Mouse (Mus musculus) limb, embryonic 15.5 days (tissue): ENCODE measurements around the gene Gli1. TPM values are rescaled to one million over a fixed set of nuclear protein-coding genes. Genes with fewer than 3 reads are reported as not detected.
A peak's percentile ranks its signal among the peaks of the same experiment; 100 is the strongest.
"Not testable (repeated sequence)": the region's sequence is repeated elsewhere in the genome, so short reads cannot be mapped to it uniquely, and the experiment has no call there.

ENCODE experiments used
- ATAC-seq: fragments of 200-750 bp; cut with Nextera tagmentation; 2 replicates; pipeline ENCODE4 v1.8.0; 2017; ENCODE audit warnings: low read depth, moderate TSS enrichment; ENCODE audit not compliant: insufficient number of reproducible peaks, low FRiP score, low TSS enrichment
- H3K27ac ChIP-seq: fragments of 300-500 bp; sonication (generic); 2 replicates; pipeline ENCODE4 v1.5.1; 2015; ENCODE audit warnings: moderate library complexity, mild to moderate bottlenecking, inconsistent platforms
- H3K27me3 ChIP-seq: fragments of 300-500 bp; sonication (generic); 2 replicates; pipeline ENCODE4 v1.6.1; 2015; ENCODE audit warnings: inconsistent platforms
- H3K36me3 ChIP-seq: fragments of 300-500 bp; sonication (generic); 2 replicates; pipeline ENCODE4 v1.6.1; 2015; ENCODE audit warnings: inconsistent platforms
- H3K4me1 ChIP-seq: fragments of 300-500 bp; sonication (generic); 2 replicates; pipeline ENCODE4 v1.6.1; 2015; ENCODE audit warnings: inconsistent platforms
- H3K4me2 ChIP-seq: fragments of 300-500 bp; sonication (generic); 2 replicates; pipeline ENCODE4 v1.6.1; 2015; ENCODE audit warnings: mild to moderate bottlenecking, inconsistent platforms
- H3K4me3 ChIP-seq: fragments of 300-500 bp; sonication (generic); 2 replicates; pipeline ENCODE4 v1.5.1; 2015; ENCODE audit warnings: mild to moderate bottlenecking, inconsistent platforms
- H3K9ac ChIP-seq: fragments of 300-500 bp; sonication (generic); 2 replicates; pipeline ENCODE4 v1.6.1; 2015; ENCODE audit warnings: inconsistent platforms
- H3K9me3 ChIP-seq: fragments of 300-500 bp; sonication (generic); 2 replicates; pipeline ENCODE4 v1.6.1; 2016; ENCODE audit warnings: inconsistent platforms
- WGBS: fragments of 180-500 bp; shearing (Covaris S2); methylation state at CpG from one replicate; pipeline ENCODE4 v1.1.7; 2015; 5-methylcytosine and 5-hydroxymethylcytosine counted together
- polyA plus RNA-seq: library from polyadenylated mRNA; unstranded; fragments of >200 nt; fragmentation: Nextera tagmentation; extraction: Ambion mirVana; gene quantifications from 2 replicates; pipeline ENCODE4 v1.2.1, GENCODE M21; 2015

Gene Gli1
- polyA plus RNA-seq, 1 experiment from 2014 or later, result 13.7 TPM

DNA sequence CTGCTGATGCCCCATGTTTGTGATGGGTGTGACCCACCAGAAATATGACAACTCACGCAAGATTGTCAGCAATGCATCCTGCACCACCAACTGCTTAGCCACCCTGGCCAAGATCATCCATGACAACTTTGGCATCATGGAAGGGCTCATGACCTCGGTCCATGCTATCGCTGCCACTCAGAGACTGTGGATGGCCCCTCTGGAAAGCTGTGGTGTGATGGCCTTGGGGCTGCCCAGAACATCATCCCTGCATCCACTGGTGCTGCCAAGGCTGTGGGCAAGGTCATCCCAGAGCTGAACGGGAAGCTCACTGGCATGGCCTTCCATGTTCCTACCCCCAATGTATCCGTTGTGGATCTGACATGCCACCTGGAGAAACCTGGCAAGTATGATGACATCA is 28.3 kb downstream of the Gli1 start:
- not testable (repeated sequence) for H3K27ac ChIP-seq, H3K9me3 ChIP-seq, H3K9ac ChIP-seq, ATAC-seq, H3K4me3 ChIP-seq, H3K27me3 ChIP-seq, H3K4me2 ChIP-seq
- WGBS, result 89% methylated on average over 5 of the region's 5 CpGs
- peaks cover 12% of the 10 kb centered on the region for H3K4me1 ChIP-seq
- H3K36me3 ChIP-seq, result peaks cover 14% of the 10 kb centered on the region

- whole genome bisulfite sequencing, result 78% methylated on average over 4 of the region's 4 CpGs
- no peak for ATAC-seq
- H3K9ac ChIP-seq, result no peak overlapping the region
- no peak overlapping the region for H3K4me2 ChIP-seq
- H3K27me3 ChIP-seq, result no peaks in the 10 kb centered on the region
- H3K27ac ChIP-seq, result no peak overlapping the region
- no peaks in the 10 kb centered on the region for H3K9me3 ChIP-seq
- no peak overlapping the region for H3K4me3 ChIP-seq
- H3K4me1 ChIP-seq, result peaks cover 12% of the 10 kb centered on the region
- peaks cover 20% of the 10 kb centered on the region for H3K36me3 ChIP-seq
Measured at GRCm38 (mm10) chr10:127312858-127313257, 28.9 kb downstream of the Gli1 start.

- peaks cover 26% of the 10 kb centered on the region for H3K36me3 ChIP-seq
- peak overlapping the region; percentile 81 for H3K4me3 ChIP-seq
- no peak overlapping the region for H3K9ac ChIP-seq
- H3K27ac ChIP-seq, result peak overlapping the region; percentile 83
- 1% methylated on average over 4 of the region's 4 CpGs for WGBS
- no peak for ATAC-seq
- H3K27me3 ChIP-seq, result no peaks in the 10 kb centered on the region
- H3K9me3 ChIP-seq, result no peaks in the 10 kb centered on the region
- peak overlapping the region; percentile 65 for H3K4me2 ChIP-seq
- peaks cover 12% of the 10 kb centered on the region for H3K4me1 ChIP-seq
Measured at GRCm38 (mm10) chr10:127312356-127312676, 29.5 kb downstream of the Gli1 start.

DNA sequence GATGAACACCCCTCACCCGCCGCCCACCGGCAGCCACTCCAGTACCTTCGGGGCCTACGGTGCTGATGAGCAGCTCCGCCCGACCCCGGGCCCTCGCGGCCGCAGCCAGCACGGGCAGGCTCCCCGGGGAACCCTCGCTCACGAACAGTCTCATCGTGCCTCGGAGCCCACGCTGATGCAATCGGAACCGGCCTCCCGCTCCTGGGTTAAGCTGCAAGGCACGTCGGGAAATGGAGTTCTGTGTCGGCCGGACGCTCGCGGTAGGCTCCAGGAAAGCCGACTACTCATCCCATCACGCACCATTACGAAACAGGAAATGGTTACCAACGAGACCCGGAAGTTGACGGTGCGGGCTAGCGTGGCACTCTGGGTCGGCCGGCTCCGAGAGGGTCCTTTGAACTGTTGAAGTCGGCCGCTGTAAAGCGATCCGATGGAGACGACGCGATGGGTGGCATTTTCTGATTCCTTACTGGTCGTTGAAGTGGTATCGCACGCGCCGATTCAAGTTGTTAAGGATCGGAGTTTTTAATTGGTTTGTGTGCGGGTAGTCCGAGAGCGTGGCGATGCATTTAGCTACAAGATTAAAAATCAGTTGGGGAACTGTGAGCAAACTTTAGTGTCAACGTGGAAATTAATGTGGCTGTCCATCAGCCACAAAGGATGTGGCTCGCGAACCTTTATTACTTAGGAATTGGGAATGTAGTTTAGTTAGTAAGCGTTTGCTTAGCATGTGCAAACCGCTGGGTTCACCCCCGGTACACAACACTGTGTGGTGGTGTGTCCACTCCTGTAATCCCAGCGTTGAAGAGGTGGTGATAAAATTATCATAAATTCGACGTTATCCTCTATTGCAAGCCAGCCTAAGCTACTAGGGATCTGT is 30.1 kb downstream of the Gli1 start, which contains the start of gene Mars:
Mars (minus strand) TSS at position 311 of the 880 bp plus-strand sequence.
- Histone ChIP-seq H3K9ac (peak within 1 kb of the TSS; percentile 80), H3K27ac (peak within 1 kb of the TSS; percentile 84), H3K36me3 (peaks cover 32% of the 10 kb centered on the region), H3K4me3 (peak within 1 kb of the TSS; percentile 81), H3K4me1 (peaks cover 12% of the 10 kb centered on the region), H3K27me3 (no peaks in the 10 kb centered on the region), H3K4me2 (peak within 1 kb of the TSS; percentile 65), H3K9me3 (no peaks in the 10 kb centered on the region)
- ATAC-seq, result peak; percentile 92
- whole genome bisulfite sequencing, result under 1% methylated on average over 65 of the region's 65 CpGs

DNA sequence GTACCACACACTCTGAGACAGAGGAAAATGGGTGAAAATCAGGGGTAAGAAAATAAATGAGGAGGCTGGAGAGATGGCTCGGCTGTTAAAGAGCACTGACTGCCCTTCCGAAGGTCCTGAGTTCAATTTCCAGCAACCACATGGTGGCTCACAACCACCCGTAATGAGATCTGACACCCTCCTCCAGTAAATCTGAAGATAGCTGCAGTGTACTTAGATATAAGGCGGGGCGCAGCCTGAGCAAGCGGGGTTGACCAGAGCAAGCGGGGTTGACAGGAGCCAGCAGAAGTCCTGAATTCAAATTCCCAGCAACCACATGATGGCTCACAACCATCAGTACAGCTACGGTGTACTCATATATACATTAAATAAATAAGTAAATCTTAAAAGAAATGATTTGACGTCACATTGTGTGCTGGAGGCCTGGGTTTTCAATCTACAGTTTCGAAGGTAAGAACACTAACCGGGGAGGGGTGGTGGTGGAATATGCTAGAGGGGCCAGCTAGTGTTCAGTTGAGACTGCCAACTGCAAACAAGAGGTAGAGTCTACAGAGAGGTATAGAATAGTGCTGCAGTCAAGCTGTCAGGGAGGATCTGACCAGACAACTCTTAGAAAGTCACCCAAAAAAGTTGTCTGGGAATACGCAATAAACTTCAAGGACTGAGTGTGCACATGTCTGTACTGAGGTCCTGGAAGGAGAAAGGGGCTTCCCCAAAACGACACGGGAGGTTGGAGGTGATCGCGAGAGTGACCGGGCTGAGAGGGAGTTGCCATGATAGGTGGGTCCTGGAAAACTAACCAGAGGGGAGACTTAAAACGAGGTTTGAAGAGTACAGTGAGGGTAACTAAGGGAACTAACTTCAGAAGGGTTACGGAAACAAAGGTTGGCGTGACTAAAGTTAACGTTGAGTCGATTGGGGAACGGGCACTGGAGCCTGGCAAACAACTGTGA is 31.0 kb downstream of the Gli1 start:
- H3K27ac ChIP-seq, result peak overlapping the region; percentile 84
- H3K4me1 ChIP-seq, result peaks cover 12% of the 10 kb centered on the region
- H3K9me3 ChIP-seq, result no peaks in the 10 kb centered on the region
- H3K9ac ChIP-seq, result peak overlapping the region; percentile 80
- H3K4me2 ChIP-seq, result peak overlapping the region; percentile 65
- peak; percentile 49 for ATAC-seq
- H3K36me3 ChIP-seq, result peaks cover 41% of the 10 kb centered on the region
- peak overlapping the region; percentile 81 for H3K4me3 ChIP-seq
- H3K27me3 ChIP-seq, result no peaks in the 10 kb centered on the region
- 35% methylated on average over 23 of the region's 23 CpGs for WGBS

GRCm38 (mm10) chr10:127309167-127309566 is 32.6 kb downstream of the Gli1 start:
- not testable (repeated sequence) for H3K27ac ChIP-seq, H3K9ac ChIP-seq, H3K9me3 ChIP-seq, H3K27me3 ChIP-seq, H3K4me2 ChIP-seq, ATAC-seq, H3K4me3 ChIP-seq
- H3K36me3 ChIP-seq, result peaks cover 57% of the 10 kb centered on the region
- H3K4me1 ChIP-seq, result peaks cover 12% of the 10 kb centered on the region
- 90% methylated on average over 3 of the region's 3 CpGs for WGBS

DNA sequence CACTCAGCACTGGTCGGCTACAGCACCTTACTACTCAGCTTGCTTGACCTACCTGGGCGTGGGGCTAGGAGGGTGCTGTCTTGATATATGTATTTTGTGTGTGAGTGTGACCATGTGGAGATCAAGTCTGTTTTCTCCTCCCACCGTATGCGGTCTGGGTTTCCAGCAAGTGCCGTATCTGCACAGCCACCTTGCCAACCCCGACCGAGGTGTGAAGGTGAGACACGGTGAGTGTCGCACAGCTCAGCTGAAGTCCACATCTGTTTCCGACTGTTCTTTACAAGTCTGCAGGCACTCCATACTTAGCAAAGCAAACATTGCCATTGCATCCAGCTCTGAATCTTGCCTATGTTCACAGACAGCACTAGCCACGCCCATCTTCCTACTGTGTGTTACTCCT is 38.6 kb downstream of the Gli1 start:
- H3K27ac ChIP-seq, result no peak overlapping the region
- H3K9ac ChIP-seq, result no peak overlapping the region
- no peak for ATAC-seq

GRCm38 (mm10) chr10:127300361-127300760 is 41.4 kb downstream of the Gli1 start:
- no peak for ATAC-seq
- 92% methylated on average over 6 of the region's 6 CpGs for WGBS

More for the DNA sequence above, 38.6 kb downstream of the Gli1 start:
- Histone ChIP-seq H3K4me3 (no peak overlapping the region), H3K4me1 (no peaks in the 10 kb centered on the region), H3K36me3 (peaks cover 94% of the 10 kb centered on the region), H3K4me2 (no peak overlapping the region), H3K27me3 (no peaks in the 10 kb centered on the region), H3K9me3 (no peaks in the 10 kb centered on the region)
- WGBS, result 92% methylated on average over 11 of the region's 11 CpGs

DNA sequence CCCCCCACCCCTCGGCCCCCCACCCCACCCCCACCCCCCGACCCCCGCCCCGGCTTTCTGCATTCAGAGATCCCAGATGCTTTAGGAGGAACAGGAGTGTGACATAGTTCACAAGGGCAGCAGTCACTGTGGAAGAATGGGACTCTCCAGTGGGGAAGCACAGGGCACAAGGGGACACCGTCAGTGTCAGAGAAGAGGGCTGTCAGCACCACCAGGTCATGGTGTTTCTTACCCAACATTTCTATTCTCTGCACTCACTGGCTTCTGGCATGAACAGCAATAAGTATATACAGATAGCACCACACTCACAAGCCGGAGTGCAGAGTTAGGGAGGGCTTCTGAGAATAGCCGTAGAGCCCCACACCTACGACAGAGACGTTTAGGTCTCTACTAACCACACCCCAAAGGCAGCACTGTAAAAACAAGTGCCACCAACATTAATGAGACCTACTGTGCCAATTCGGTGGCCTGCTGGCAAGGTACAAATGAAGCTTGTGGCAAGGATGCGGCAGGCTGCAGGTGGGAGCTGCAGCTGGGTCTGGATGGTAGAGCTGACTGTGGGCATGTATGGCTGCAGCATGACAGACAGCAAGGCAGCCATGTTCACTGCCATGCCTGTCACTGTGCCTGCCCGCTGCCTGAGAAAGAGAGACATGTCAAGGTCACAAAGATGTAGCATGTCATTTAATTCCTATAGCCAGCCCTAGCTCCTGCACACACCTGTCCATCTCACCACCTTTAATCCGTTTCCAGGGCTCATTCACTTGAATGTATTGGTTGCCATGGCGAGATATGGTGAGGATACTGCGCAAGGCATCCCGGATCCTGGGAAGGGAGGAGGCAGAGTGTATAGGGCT is 44.5 kb downstream of the Gli1 start:
- H3K27me3 ChIP-seq, result no peaks in the 10 kb centered on the region
- no peak overlapping the region for H3K27ac ChIP-seq
- H3K9ac ChIP-seq, result no peak overlapping the region
- no peak for ATAC-seq
- H3K36me3 ChIP-seq, result peaks cover 94% of the 10 kb centered on the region
- WGBS, result 91% methylated on average over 16 of the region's 16 CpGs
- H3K4me1 ChIP-seq, result peaks cover 11% of the 10 kb centered on the region
- no peak overlapping the region for H3K4me2 ChIP-seq
- H3K4me3 ChIP-seq, result no peak overlapping the region
- H3K9me3 ChIP-seq, result no peaks in the 10 kb centered on the region

More at GRCm38 (mm10) chr10:127300361-127300760, 41.4 kb downstream of the Gli1 start:
- no peaks in the 10 kb centered on the region for H3K4me1 ChIP-seq
- H3K9me3 ChIP-seq, result no peaks in the 10 kb centered on the region
- H3K36me3 ChIP-seq, result peaks cover 94% of the 10 kb centered on the region
- H3K27ac ChIP-seq, result no peak overlapping the region
- no peak overlapping the region for H3K9ac ChIP-seq
- H3K4me3 ChIP-seq, result no peak overlapping the region
- H3K27me3 ChIP-seq, result no peaks in the 10 kb centered on the region
- H3K4me2 ChIP-seq, result no peak overlapping the region

DNA sequence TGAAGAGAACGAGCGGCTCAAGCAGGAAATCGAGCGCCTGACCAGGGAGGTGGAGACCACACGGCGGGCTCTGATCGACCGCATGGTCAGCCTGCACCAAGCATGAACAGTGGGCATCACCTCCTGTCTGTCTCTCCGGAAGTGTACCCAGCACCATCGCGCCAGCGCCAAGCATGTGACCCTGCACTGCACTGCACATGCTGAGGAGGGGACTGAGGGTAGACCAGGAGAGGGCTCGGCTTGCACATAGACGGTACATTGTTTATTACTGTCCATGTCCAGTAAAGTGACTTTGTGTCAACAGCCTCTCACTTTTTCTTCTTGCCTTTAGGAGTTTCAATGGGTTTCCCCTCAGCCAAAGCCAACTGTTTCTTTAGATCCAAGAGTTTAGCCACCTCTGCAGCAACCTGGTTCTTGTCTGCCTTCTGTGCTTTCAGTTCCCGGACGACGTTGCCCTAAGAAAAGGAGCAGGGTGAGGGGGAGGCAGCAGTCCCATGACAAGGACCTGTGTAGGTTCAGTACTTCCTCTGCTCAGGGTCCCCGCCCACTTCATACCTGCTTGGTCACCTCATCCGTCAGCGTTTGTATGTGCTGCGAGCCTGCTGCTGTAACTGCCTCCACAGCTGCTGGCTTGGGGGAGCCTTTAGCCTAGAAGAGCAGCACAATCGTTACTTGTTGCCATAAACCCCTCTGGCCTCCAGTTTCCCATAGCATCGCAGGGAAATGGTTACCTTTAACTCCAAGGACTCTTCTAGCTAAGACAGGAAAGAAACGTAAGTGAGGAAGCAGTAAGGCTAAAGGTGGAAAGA is 45.6 kb downstream of the Gli1 start:
- no peak overlapping the region for H3K4me3 ChIP-seq
- WGBS, result 88% methylated on average over 24 of the region's 24 CpGs
- peaks cover 20% of the 10 kb centered on the region for H3K4me1 ChIP-seq
- no peaks in the 10 kb centered on the region for H3K27me3 ChIP-seq
- peaks cover 85% of the 10 kb centered on the region for H3K36me3 ChIP-seq
- no peak overlapping the region for H3K9ac ChIP-seq
- H3K9me3 ChIP-seq, result no peaks in the 10 kb centered on the region
- no peak overlapping the region for H3K4me2 ChIP-seq
- H3K27ac ChIP-seq, result no peak overlapping the region
- ATAC-seq, result no peak
